Mouse (Mus musculus) C2C12 (cell line): ENCODE data around the gene Ggta1.

Source experiments
- CEBPB ChIP-seq: IDR thresholded peaks from one replicate; pipeline ENCODE4 v1.6.1; 2011; ENCODE audit warnings: low read depth, mild to moderate bottlenecking, control low read depth, moderate library complexity
- CTCF ChIP-seq: IDR thresholded peaks from one replicate; pipeline ENCODE4 v1.5.1; 2011; ENCODE audit not compliant: control insufficient read depth, insufficient read depth, insufficient read length
- FOSL1 ChIP-seq: IDR thresholded peaks from one replicate; pipeline ENCODE4 v1.8.0; 2011; ENCODE audit warnings: mild to moderate bottlenecking, low read length; ENCODE audit not compliant: poor library complexity, insufficient read depth, severe bottlenecking
- MAX ChIP-seq: IDR thresholded peaks from one replicate; pipeline ENCODE4 v1.6.1; 2011; ENCODE audit warnings: mild to moderate bottlenecking, control low read depth
- MYOD1 ChIP-seq: IDR thresholded peaks from one replicate; pipeline ENCODE4 v1.6.1; 2011; ENCODE audit warnings: low read depth; ENCODE audit not compliant: control insufficient read depth, insufficient read length
- MYOG ChIP-seq: IDR thresholded peaks from one replicate; pipeline ENCODE4 v1.6.1; 2011; ENCODE audit not compliant: control insufficient read depth, insufficient read length; ENCODE audit errors: extremely low read depth
- USF1 ChIP-seq: IDR thresholded peaks from one replicate; pipeline ENCODE4 v1.6.1; 2011; ENCODE audit warnings: low read depth, mild to moderate bottlenecking, control low read depth, moderate library complexity

DNA sequence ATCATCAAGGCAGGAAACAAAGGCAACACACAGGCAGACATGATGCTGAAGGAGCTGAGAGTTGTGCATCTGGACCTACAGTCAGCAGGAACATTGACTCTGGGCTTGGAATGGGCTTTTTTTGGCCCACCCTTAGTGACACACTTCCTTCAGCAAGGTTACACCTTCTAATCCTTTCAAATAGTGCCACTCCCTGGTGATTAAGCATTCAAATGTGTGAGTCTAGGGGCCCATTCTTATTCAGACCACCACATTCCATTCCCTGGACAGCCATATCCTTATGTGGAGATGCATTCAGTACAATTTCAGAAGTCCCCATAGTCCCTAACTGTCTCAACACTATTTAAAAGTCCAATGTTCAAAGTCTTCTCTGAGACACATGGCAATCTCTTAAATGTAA is 92.3 kb downstream of the Ggta1 start:
- no peak for TF ChIP-seq CEBPB
- no peak for TF ChIP-seq CTCF
- TF ChIP-seq USF1: no peak
- TF ChIP-seq MYOG: no peak
- no peak for TF ChIP-seq MAX
- TF ChIP-seq MYOD1: no peak
- TF ChIP-seq FOSL1: no peak
